Mouse (Mus musculus): Measurements from ENCODE around the gene Tbc1d1.

Gene Tbc1d1

GRCm38 (mm10) chr5:64240941-64241682 is 85.0 kb downstream of the Tbc1d1 start:
- POLR2A ChIA-PET: interaction anchor here in 2 of 4 experiments (0.6 to 5.9 kb wide), 9 partner anchors 8 to 1299 kb away, joined by 3 to 34 read pairs (median 5); no protein-coding TSS in a partner anchor
- CTCF ChIA-PET: interaction anchor here in 2 of 4 experiments (0.6 to 2.0 kb wide), 4 partner anchors 24 to 1029 kb away, joined by 3 to 6 read pairs (median 4); no protein-coding TSS in a partner anchor

DNA sequence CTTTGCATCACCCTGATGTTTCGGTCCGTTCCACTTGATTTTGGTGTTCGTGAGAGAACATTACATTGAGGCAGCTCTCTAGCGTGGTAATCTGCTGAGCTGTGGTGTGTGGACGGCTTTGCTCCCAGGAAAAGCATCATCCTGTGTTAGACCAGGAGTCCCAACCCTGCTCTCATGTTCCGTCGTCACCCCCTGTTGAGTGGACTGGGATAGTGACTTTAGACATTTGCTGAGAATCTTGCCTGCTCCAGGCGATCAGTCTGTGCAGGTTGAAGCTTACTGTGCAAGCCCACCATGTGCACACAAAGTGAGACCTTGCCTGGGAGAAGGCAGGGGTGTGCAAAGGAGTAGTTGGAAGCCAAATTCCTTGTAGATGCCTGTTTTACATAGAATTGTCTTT is 85.8 kb downstream of the Tbc1d1 start:
- CTCF ChIA-PET: interaction anchor here in 1 of 4 experiments (1.1 to 2.0 kb wide), 3 partner anchors 23 to 48 kb away, joined by 3 to 6 read pairs (median 6); no protein-coding TSS in a partner anchor

GRCm38 (mm10) chr5:64242795-64243455 is 86.8 kb downstream of the Tbc1d1 start:
- ChIA-PET CTCF (interaction anchor here in 2 of 4 experiments (0.7 to 2.0 kb wide), 5 partner anchors 11 to 47 kb away, joined by 3 to 6 read pairs (median 3); no protein-coding TSS in a partner anchor), POLR2A (interaction anchor here (0.6 to 5.9 kb wide), 8 partner anchors 10 to 556 kb away, joined by 3 to 34 read pairs (median 4); no protein-coding TSS in a partner anchor)

More for the DNA sequence above, 85.8 kb downstream of the Tbc1d1 start:
- POLR2A ChIA-PET: interaction anchor here in 1 of 4 experiments (1.6 to 5.9 kb wide), 6 partner anchors 9 to 48 kb away, joined by 3 to 34 read pairs (median 6); no protein-coding TSS in a partner anchor

DNA sequence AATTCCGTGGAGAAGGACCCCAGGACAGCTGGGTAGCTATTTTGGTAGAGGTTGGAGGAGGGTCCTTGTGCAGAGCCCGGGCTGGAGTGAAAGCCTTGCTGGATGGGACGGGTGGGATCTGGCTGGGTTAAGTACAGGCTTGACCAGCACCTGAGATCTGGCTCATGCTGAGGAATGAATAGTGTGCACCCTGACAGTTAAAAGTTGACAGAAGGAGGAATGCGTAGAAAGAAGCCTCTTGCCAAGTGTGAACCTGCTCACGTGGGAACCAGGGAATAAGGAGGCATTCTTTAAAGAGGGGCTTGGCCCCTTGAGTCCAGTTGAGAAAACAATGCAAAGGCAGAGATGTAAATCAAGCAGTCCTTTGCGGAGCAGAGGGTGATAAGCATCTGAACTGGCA is 87.6 kb downstream of the Tbc1d1 start:
- ChIA-PET POLR2A (interaction anchor here in 3 of 4 experiments (0.6 to 5.9 kb wide), 9 partner anchors 9 to 556 kb away, joined by 3 to 34 read pairs (median 5); no protein-coding TSS in a partner anchor), CTCF (interaction anchor here in 3 of 4 experiments (0.5 to 1.4 kb wide), 3 partner anchors 11 to 19 kb away, joined by 3 to 14 read pairs (median 3); no protein-coding TSS in a partner anchor)

GRCm38 (mm10) chr5:64244283-64244682 is 88.2 kb downstream of the Tbc1d1 start:
- CTCF ChIA-PET: interaction anchor here in 1 of 4 experiments (1.4 kb wide), 1 partner anchor 31 kb away, joined by 5 read pairs; no protein-coding TSS in a partner anchor
- POLR2A ChIA-PET: interaction anchor here in 2 of 4 experiments (1.0 to 2.9 kb wide), 8 partner anchors 10 to 26 kb away, joined by 3 to 14 read pairs (median 4); no protein-coding TSS in a partner anchor

GRCm38 (mm10) chr5:64244745-64245144 is 88.6 kb downstream of the Tbc1d1 start:
- CTCF ChIA-PET: interaction anchor here in 1 of 4 experiments (1.4 kb wide), 1 partner anchor 30 kb away, joined by 5 read pairs; no protein-coding TSS in a partner anchor

GRCm38 (mm10) chr5:64251435-64251834 is 95.3 kb downstream of the Tbc1d1 start:
- CTCF ChIA-PET: interaction anchor here in 2 of 4 experiments (1.2 to 1.7 kb wide), 2 partner anchors 23 to 38 kb away, joined by 3 read pairs; no protein-coding TSS in a partner anchor
- POLR2A ChIA-PET: interaction anchor here in 2 of 4 experiments (0.9 to 5.0 kb wide), 6 partner anchors 11 to 107 kb away, joined by 3 to 34 read pairs (median 3); no protein-coding TSS in a partner anchor

More at GRCm38 (mm10) chr5:64244745-64245144, 88.6 kb downstream of the Tbc1d1 start:
- POLR2A ChIA-PET: interaction anchor here in 2 of 4 experiments (0.6 to 2.9 kb wide), 10 partner anchors 9 to 325 kb away, joined by 3 to 14 read pairs (median 3); no protein-coding TSS in a partner anchor

- POLR2A ChIA-PET: interaction anchor here in 2 of 4 experiments (0.9 to 5.0 kb wide), 13 partner anchors 9 to 159 kb away, joined by 3 to 34 read pairs (median 3); no protein-coding TSS in a partner anchor
- CTCF ChIA-PET: interaction anchor here in 3 of 4 experiments (0.6 to 2.1 kb wide), 7 partner anchors 11 to 46 kb away, joined by 3 to 13 read pairs (median 4); no protein-coding TSS in a partner anchor
Measured at GRCm38 (mm10) chr5:64254278-64254677, 98.2 kb downstream of the Tbc1d1 start.

DNA sequence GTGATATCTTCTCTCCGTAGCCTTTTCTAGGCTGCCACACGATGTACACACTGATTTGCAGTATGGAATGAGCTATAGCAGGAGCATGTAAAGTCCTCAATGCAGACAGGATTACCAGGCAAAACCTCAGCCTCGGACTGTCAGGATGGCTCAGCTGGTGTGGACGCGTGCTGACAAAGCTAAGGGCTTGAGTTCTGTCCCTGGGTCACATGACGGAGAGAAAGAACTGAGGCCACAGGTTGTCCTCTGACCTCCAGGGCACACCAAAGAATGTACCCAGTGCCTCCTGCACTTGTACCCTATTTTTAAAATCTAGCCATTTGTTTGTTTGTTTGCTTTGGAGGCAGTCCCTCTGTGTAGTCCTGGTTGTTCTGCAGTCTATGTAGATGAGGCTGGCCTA is 98.9 kb downstream of the Tbc1d1 start:
- ChIA-PET CTCF (interaction anchor here in 3 of 4 experiments (0.5 to 2.1 kb wide), 5 partner anchors 11 to 186 kb away, joined by 3 to 13 read pairs (median 4); no protein-coding TSS in a partner anchor), POLR2A (interaction anchor here in 3 of 4 experiments (0.5 to 5.0 kb wide), 10 partner anchors 9 to 250 kb away, joined by 3 to 34 read pairs (median 3); no protein-coding TSS in a partner anchor)

- ChIA-PET POLR2A (interaction anchor here in 1 of 4 experiments (1.4 kb wide), 1 partner anchor 9 kb away, joined by 6 read pairs; no protein-coding TSS in a partner anchor), CTCF (interaction anchor here in 1 of 4 experiments (1.5 kb wide), 1 partner anchor 26 kb away, joined by 5 read pairs; no protein-coding TSS in a partner anchor)
Measured at GRCm38 (mm10) chr5:64263348-64263747, 107.2 kb downstream of the Tbc1d1 start.

- ChIA-PET POLR2A (interaction anchor here in 2 of 4 experiments (0.8 to 1.6 kb wide), 4 partner anchors 9 to 13 kb away, joined by 3 to 7 read pairs (median 4); no protein-coding TSS in a partner anchor), CTCF (interaction anchor here in 2 of 4 experiments (1.4 to 2.1 kb wide), 3 partner anchors 11 to 25 kb away, joined by 3 to 13 read pairs (median 5); no protein-coding TSS in a partner anchor)
Measured at GRCm38 (mm10) chr5:64263898-64264478, 107.9 kb downstream of the Tbc1d1 start.

- ChIA-PET CTCF (interaction anchor here (0.6 to 2.1 kb wide), 16 partner anchors 8 to 1430 kb away, joined by 3 to 13 read pairs (median 4); no protein-coding TSS in a partner anchor), POLR2A (interaction anchor here (0.6 to 1.7 kb wide), 10 partner anchors 9 to 295 kb away, joined by 3 to 9 read pairs (median 3); no protein-coding TSS in a partner anchor)
Measured at GRCm38 (mm10) chr5:64265145-64265544, 109.0 kb downstream of the Tbc1d1 start.

DNA sequence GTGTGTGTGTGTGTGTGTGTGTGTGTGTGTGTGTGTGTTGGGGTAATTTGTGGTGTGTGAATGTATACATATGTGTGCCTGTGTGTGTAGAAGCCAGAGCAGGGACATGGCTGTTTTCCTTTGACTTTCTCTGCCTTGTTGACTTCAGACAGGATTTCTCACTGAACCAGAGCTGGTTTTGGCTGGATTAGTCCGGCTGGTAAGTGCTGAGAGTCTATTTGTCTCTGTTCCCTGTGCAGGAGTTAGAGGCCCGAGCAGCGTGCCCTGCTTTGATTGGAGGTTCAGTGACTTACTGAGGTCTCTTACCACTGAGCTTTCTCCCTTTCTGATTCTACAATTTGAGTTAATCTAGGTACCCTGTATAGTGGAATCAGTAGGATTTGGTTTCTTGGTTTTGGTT is 109.8 kb downstream of the Tbc1d1 start:
- ChIA-PET POLR2A (interaction anchor here (0.6 to 1.7 kb wide), 9 partner anchors 9 to 296 kb away, joined by 3 to 9 read pairs (median 4); no protein-coding TSS in a partner anchor), CTCF (interaction anchor here in 3 of 4 experiments (0.7 to 1.9 kb wide), 10 partner anchors 9 to 1431 kb away, joined by 3 to 13 read pairs (median 4); no protein-coding TSS in a partner anchor)

DNA sequence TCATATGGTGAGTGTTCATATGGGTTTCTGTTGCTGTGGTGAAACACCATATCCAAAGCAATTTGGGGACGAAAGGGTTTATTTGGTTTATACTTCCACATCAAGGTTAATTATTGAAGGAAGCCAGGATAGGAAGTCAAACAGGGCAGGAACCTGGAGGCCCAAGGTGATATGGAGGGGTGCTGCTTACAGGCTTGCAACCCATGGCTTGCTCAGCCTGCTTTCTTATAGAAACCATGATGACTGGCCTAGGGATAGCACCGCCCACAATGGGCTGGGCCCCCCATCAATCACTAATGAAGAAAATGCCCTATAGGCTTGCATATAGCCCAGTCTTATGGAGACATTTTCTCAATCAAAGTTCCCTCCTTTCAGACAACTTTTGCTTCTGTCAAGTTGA is 110.4 kb downstream of the Tbc1d1 start:
- CTCF ChIA-PET: interaction anchor here in 3 of 4 experiments (0.7 to 1.9 kb wide), 3 partner anchors 12 to 197 kb away, joined by 3 to 13 read pairs (median 5); no protein-coding TSS in a partner anchor
- POLR2A ChIA-PET: interaction anchor here in 3 of 4 experiments (0.6 to 1.9 kb wide), 6 partner anchors 8 to 114 kb away, joined by 3 to 9 read pairs (median 4); no protein-coding TSS in a partner anchor

DNA sequence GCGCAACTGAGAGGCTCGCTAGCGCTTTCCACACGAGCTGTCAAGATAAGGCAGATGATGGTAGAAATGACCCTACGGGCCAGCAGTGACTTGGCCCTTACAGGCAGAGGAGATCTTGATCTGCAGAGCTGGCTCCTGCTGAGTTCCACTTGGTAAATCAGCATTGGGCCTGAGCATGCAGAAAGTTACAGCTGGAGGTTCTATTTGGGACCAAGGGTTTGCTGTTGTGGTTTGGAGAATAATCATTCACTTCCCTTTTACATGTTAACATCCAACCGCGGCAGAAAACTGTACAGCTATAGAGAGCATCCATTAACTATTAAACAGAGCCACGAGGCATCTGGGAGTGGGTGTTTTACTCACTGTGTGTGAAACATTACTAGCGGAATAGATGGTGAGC is 111.2 kb downstream of the Tbc1d1 start:
- ChIA-PET CTCF (no interaction called here), POLR2A (interaction anchor here in 2 of 4 experiments (0.6 to 1.9 kb wide), 3 partner anchors 10 to 29 kb away, joined by 3 to 4 read pairs (median 3); no protein-coding TSS in a partner anchor)

DNA sequence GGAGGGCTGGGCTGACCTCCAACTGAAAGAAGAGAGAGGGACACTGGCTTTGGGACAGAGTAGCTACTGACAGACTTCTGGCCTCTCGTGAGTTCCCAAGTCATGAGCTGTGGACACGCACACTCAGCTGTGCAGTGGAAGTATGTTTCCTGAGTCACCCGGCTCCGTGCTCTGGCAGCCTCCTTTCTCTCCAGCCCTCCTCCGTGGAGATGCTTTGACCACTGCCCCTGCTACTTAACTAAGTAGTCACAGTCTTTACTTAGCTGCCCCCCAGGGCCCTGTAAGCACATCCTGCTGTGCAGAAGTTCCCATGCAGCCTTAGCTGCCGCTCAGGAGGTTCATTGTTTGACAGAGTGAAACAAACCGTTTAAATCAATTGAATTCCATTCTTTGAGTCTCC is 113.6 kb downstream of the Tbc1d1 start:
- ChIA-PET CTCF (interaction anchor here in 1 of 4 experiments (0.6 to 2.0 kb wide), 2 partner anchors 20 to 78 kb away, joined by 3 to 7 read pairs; no protein-coding TSS in a partner anchor), POLR2A (interaction anchor here in 1 of 4 experiments (1.1 to 3.0 kb wide), 2 partner anchors 19 to 25 kb away, joined by 5 to 10 read pairs; no protein-coding TSS in a partner anchor)

DNA sequence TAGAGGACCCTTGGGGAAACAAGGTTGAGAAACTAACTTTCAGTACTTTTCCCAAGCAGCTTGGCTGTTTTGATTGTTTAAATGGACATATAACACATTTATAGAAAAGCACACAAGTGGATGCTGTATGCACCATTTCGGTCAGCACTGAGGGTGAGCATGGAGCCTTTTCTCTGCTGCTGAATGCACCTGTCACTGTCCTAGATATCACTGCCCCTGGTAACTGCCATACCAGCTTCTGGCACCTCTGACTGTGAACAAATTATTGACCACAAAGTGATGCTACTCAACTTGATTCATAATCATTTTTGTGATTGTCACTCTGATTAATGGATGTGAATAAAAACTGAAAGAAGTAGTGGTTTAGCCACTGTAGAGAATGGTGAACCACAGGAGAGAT is 117.4 kb downstream of the Tbc1d1 start:
- ChIA-PET CTCF (interaction anchor here in 1 of 4 experiments (2.7 kb wide), 1 partner anchor 9 kb away, joined by 13 read pairs; no protein-coding TSS in a partner anchor), POLR2A (no interaction called here)

Measured in embryonic stem cell, embryonic (primary cell).